Mouse (Mus musculus) regulatory T cell (primary cell): ENCODE results near the gene Zfp609.

ENCODE experiments used
- in situ Hi-C: fragments of 300-600 bp; cut with MboI, MseI; formaldehyde crosslinking; loops from one replicate; pipeline ENCODE4 v1.15.1; 2025; ENCODE audit warnings: high pct_unique_total_duplicates

Gene Zfp609

DNA sequence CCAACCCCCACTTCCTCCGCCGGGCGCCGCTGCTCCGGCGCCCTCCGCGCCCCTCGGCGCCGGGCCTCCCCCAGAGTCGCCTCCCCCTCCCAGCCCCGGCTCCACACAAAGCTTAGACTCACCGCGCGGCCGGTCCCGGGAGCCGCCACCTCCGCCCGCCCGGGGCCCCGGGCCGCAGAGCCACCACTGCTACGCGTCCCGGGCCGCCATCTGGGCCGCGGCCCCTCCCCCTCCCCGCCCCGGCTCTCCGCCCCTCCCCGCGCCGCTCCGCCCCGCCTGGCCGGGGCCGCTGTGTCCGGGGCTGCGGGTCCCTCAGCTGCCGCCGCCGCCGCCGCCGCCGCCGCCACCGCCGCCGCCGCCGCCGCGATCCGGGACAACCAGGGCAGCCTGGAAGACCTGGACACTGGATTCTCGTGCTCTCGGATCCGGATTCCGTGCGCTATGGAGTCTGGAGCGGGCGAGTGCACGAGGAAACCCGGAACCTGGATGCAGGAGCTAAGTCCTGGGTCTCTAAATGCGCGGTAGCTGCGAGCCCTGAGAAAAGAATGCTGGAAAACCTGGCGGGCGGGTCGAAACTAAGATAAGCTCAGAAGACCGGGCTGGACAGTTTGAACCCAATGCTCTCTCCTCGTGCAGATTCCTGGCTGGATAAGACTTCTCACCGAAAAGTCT is at the start of gene Zfp609:
Gene Zfp609, minus strand, starts transcription at position 221 of the 672 bp plus-strand sequence.
- in situ Hi-C loops, result no loop called here

- in situ Hi-C loops, result no loop called here
These were observed 32.3 kb upstream of the Zfp609 start for GRCm38 (mm10) chr9:65859656-65860055.

DNA sequence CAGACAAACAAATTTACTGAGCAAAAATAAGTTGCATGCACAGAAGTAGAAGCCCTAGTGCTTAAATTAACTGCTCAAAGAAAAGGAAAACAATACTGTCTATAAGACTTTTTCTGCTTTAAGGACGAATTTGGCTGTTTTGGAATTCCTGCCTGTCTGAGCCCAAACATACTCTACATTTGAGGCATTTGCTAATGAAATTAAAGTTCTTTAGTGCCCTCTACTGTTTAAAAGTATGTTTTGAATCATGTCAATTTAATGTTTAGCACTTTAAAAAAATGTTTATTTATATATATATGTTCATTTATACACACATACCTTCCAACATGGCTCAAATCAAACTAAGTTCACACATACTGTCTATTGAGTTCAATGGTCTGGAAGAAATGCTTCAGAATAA is 22.8 kb upstream of the Zfp609 start:
- in situ Hi-C loops, result loop anchor here (5.0 kb wide), 1 partner anchor 98 kb away; no protein-coding TSS in a partner anchor

GRCm38 (mm10) chr9:65848154-65848553 is 20.8 kb upstream of the Zfp609 start:
- in situ Hi-C loops, result loop anchor here (10.0 kb wide), 2 partner anchors 73 to 243 kb away; no protein-coding TSS in a partner anchor

GRCm38 (mm10) chr9:65844421-65845165 is 17.2 kb upstream of the Zfp609 start:
- in situ Hi-C loops, result loop anchor here (10.0 kb wide), 2 partner anchors 70 to 240 kb away; no protein-coding TSS in a partner anchor

GRCm38 (mm10) chr9:65839841-65840240 is 12.5 kb upstream of the Zfp609 start:
- in situ Hi-C loops, result loop anchor here (10.0 kb wide), 2 partner anchors 65 to 235 kb away; no protein-coding TSS in a partner anchor

DNA sequence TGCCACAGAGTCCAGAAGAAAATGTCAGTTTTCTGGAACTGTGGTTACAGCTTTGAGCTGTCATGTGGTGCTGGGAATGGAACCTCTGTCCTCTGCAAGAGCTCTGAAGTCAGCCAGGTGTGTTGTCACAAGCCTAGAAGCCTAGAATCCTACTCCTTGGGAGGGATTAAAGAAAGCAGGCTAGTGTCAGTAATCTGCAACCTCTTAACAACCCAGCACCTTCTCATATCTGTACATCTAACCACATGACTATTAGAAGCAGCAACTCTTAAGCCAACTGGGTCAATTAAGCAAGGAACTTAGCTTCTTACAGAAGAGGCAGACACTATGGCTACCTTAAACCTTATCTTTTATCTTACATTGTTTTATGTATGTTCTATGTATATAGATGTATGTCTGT is 9.6 kb upstream of the Zfp609 start:
- in situ Hi-C loops, result no loop called here

GRCm38 (mm10) chr9:65834628-65835354 is 7.4 kb upstream of the Zfp609 start:
- in situ Hi-C loops, result no loop called here

GRCm38 (mm10) chr9:65833640-65834039 is 6.3 kb upstream of the Zfp609 start:
- in situ Hi-C loops, result no loop called here

DNA sequence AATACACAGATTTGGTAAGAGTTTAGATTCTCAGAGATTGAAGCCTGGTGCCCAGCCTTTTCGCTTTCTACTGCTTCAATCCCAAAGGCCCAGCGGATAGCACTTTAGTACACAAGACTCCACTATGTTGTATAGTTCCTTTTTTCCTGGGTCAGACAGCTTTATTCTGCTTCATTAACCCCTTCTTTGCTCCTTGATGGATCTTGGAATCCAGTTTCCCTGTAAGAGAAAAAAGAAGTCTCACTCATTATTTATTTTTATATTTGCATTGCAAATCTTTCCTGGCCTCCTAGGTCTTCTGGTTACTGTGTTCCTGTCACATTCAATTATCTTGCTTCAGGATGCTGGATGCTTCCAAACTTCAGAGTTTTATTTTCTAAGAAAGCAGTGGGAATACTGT is 5.9 kb upstream of the Zfp609 start:
- in situ Hi-C loops, result no loop called here

GRCm38 (mm10) chr9:65832041-65832440 is 4.7 kb upstream of the Zfp609 start:
- in situ Hi-C loops, result no loop called here

- in situ Hi-C loops, result no loop called here
These were observed 3.8 kb upstream of the Zfp609 start for GRCm38 (mm10) chr9:65831164-65831563.

GRCm38 (mm10) chr9:65830255-65830654 is 2.9 kb upstream of the Zfp609 start:
- in situ Hi-C loops, result no loop called here

DNA sequence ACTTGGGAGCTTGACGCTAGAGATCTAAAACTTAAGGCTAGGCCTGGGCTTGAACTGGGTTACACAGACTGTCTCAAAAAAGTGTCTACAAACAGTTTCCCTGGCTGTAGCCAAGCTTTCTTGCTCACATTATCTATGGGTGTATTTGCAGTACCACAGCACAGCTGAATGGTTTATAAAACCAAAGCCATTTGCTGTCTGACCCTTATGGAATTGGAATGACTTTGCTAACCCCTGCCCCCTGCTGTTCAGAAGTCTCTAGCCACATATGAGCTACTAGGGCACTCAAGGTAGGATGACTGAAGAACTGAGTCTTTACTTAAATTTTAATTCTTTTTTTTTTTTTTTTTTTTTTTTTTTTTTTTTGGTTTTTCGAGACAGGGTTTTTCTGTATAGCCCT is 2.0 kb upstream of the Zfp609 start:
- in situ Hi-C loops, result no loop called here

GRCm38 (mm10) chr9:65828511-65828910 is 1.1 kb upstream of the Zfp609 start:
- in situ Hi-C loops, result no loop called here

DNA sequence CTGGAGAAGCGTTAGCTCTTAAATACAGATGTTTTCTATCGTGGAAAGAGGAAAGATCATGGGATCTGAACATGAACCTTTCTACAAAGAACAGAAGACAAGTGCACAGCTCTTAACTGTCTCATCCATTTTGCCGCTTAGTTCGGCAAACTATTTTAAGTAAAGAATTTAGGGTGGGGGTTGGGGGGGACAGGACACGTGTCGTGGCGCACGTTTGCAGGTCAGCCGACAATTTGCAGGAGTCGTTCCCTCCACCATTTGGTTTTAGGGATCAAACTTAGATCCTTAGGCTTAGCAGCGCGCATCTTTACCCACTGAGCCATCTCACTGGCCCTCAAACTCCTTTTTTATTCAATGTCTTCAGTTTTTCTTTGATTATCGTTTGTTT is 646 bp upstream of the Zfp609 start:
- in situ Hi-C loops, result no loop called here

DNA sequence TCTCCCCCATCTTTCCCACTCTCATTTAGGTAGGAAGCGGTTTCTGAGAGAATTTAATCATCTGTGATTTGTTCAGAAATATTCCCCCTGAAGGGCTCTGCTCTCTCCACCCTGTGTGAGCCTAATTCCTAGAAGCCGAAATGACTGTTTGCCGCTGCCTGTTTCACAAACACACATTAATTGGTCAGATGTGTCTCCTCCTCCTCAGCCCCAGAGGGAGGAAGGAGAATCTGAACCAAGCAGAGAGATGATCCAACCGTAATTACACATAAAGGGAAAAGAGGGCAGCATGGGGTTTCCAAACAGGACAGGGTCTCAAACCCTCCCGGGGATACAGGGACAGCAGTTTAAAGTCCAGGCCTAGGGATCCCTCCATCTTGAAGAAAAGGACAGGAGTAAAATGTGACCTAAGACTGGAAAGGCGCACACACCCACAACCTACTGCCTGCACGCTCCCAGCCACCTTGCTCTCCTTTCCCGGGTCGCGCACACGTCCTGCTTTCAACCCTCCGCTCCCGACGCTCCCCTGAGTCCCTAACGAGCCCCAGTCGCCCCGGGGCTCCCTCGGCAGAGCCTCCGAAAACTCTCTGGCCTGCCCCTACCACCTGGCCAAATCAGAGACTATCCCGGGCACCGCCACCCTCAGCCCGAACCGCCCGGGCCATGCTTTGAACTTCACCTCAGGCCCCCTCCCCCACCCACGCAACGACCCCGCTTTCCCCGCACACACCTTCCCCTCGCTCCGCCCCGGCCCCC is 598 bp downstream of the Zfp609 start:
- in situ Hi-C loops, result no loop called here

GRCm38 (mm10) chr9:65826226-65826587 is 1.2 kb downstream of the Zfp609 start:
- in situ Hi-C loops, result no loop called here

GRCm38 (mm10) chr9:65823716-65824462 is 3.5 kb downstream of the Zfp609 start:
- in situ Hi-C loops, result no loop called here

- in situ Hi-C loops, result no loop called here
These were observed 5.4 kb downstream of the Zfp609 start for GRCm38 (mm10) chr9:65822011-65822410.

GRCm38 (mm10) chr9:65820301-65820700 is 7.1 kb downstream of the Zfp609 start:
- in situ Hi-C loops, result no loop called here
